ENCODE assay signal across 20 mouse cellular contexts in the genomic region with DNA sequence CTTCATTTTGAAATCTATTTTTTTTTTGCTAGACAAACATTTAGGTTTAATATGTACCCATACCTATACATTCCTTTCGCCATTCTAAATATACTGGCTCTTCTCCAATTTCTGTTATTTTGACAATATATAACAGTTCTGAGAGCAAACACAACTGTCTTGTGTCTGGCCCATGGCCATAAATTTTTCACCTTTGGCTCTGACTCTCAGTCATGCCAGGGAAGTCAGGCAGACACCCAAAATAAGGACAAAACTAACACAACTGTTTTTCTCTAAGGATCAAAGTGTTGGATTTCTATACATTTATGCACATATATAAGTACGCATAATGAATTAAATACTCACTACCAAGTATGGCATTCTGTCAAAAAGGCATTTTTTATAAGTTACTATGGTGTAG.
DNase-seq lines count a peak whose midpoint lies in the region; ATAC-seq and TF ChIP-seq lines count a peak whose summit lies in the region.
"Had no signal": no experiment of that assay in that cellular context is flagged by ENCODE, and none has a peak within 500 bp of the region (broad histone marks: within the 10 kb centered on the region; RNA-seq: fewer than 3 reads in every experiment).

No protein-coding gene starts in this region.

- H3K27ac ChIP-seq in heart, adult 2 months = peak overlapping the region; percentile 22
- no peak overlapping the region for H3K27ac ChIP-seq in heart, embryonic 11.5 days (ENCODE audit: low read depth, low read length)
- H3K27ac ChIP-seq: embryonic facial prominence, embryonic 12.5 days; forebrain, embryonic 15.5 days; heart, embryonic 10.5 days; heart, embryonic 15.5 days; hindbrain, embryonic 15.5 days had no signal

- no peak overlapping the region for H3K4me3 ChIP-seq in heart, adult 2 months
- H3K4me3 ChIP-seq in heart, embryonic 11.5 days (ENCODE audit: low read depth, low read length) = no peak overlapping the region
- H3K4me3 ChIP-seq: embryonic facial prominence, embryonic 12.5 days; forebrain, embryonic 15.5 days; heart, embryonic 10.5 days; heart, embryonic 15.5 days; hindbrain, embryonic 15.5 days had no signal

- no peak overlapping the region for H3K4me2 ChIP-seq in heart, embryonic 11.5 days
- H3K4me2 ChIP-seq: embryonic facial prominence, embryonic 12.5 days; forebrain, embryonic 15.5 days; heart, embryonic 15.5 days; hindbrain, embryonic 15.5 days had no signal

- DNase-seq in adrenal gland, postnatal 10 days = peak; percentile 38
- DNase-seq in adrenal gland, adult 18-20 months (ENCODE audit: low spot score in 2 of 2) = no peak
- DNase-seq in heart, adult 2 months = no peak
- peak; percentile 26 to 50 for DNase-seq in kidney, adult 8-10 months
- no peak for DNase-seq in kidney, postnatal 4 days
- peak; percentile 52 for DNase-seq in adipocyte (ENCODE audit: low spot score)
- DNase-seq in cerebellum, adult 9-11 months = no peak
- DNase-seq: B cell, adult 2 months; cerebellum, adult 11 months; cerebellum, adult 8-10 months; cerebellum, postnatal 25 days; gastrocnemius, postnatal 10 days had no signal

- peaks cover 2% of the 10 kb centered on the region; the same call in 1 of the 2 replicates for H3K4me1 ChIP-seq in heart, adult 2 months (ENCODE audit: control insufficient read depth, insufficient read depth, low read length)
- no peaks in the 10 kb centered on the region for H3K4me1 ChIP-seq in heart, embryonic 11.5 days (ENCODE audit: control insufficient read depth, insufficient read depth, low read length)
- H3K4me1 ChIP-seq: embryonic facial prominence, embryonic 12.5 days; forebrain, embryonic 15.5 days; heart, embryonic 10.5 days; heart, embryonic 15.5 days had no signal

- 90% methylated on average over 2 of the region's 2 CpGs for WGBS in heart, adult 2 months
- WGBS in heart, embryonic 11.5 days (ENCODE audit: insufficient replicate concordance) = 85% methylated on average over 2 of the region's 2 CpGs

- H3K79me2 ChIP-seq in heart, adult 2 months (replicated peaks; ENCODE audit: control insufficient read depth, insufficient read depth, low read length) = no peaks in the 10 kb centered on the region

- no peaks in the 10 kb centered on the region; the same call in 1 of the 2 replicates for H3K36me3 ChIP-seq in heart, adult 2 months (ENCODE audit: control insufficient read depth, insufficient read depth, low read length)
- H3K36me3 ChIP-seq in heart, embryonic 11.5 days (ENCODE audit: control insufficient read depth, insufficient read depth, low read length) = no peaks in the 10 kb centered on the region
- H3K36me3 ChIP-seq: embryonic facial prominence, embryonic 12.5 days; forebrain, embryonic 15.5 days; G1E; heart, embryonic 10.5 days; heart, embryonic 15.5 days; hindbrain, embryonic 15.5 days had no signal

- no peaks in the 10 kb centered on the region for H3K27me3 ChIP-seq in heart, adult 2 months (ENCODE audit: control insufficient read depth, insufficient read depth, low read length)
- no peaks in the 10 kb centered on the region for H3K27me3 ChIP-seq in heart, embryonic 11.5 days (ENCODE audit: control insufficient read depth, insufficient read depth, low read length)
- H3K27me3 ChIP-seq: embryonic facial prominence, embryonic 12.5 days; forebrain, embryonic 15.5 days; heart, embryonic 15.5 days; hindbrain, embryonic 15.5 days had no signal

- no peak for ATAC-seq in heart, embryonic 11.5 days (replicated peaks; ENCODE audit: insufficient number of reproducible peaks, low FRiP score, low TSS enrichment)
- ATAC-seq: CD4-positive, CD25-positive, alpha-beta regulatory T cell, adult 4 months; forebrain, embryonic 15.5 days had no signal

- no peak for TF ChIP-seq POLR2A in heart, adult 2 months (IDR thresholded peaks at IDR 0.05; ENCODE audit: insufficient read depth, low read depth, low read length)

- H3K9me3 ChIP-seq in heart, embryonic 11.5 days (replicated peaks; ENCODE audit: control insufficient read depth, low read length) = no peaks in the 10 kb centered on the region
- H3K9me3 ChIP-seq: embryonic facial prominence, embryonic 12.5 days; forebrain, embryonic 15.5 days; G1E; heart, embryonic 10.5 days; heart, embryonic 15.5 days; hindbrain, embryonic 15.5 days had no signal

- H3K9ac ChIP-seq in heart, adult 2 months (ENCODE audit: low read depth, low read length) = no peak overlapping the region
- H3K9ac ChIP-seq in heart, embryonic 11.5 days (ENCODE audit: low read depth, low read length) = no peak overlapping the region
- H3K9ac ChIP-seq: embryonic facial prominence, embryonic 12.5 days; forebrain, embryonic 15.5 days; heart, embryonic 15.5 days; hindbrain, embryonic 15.5 days had no signal

- no peak for TF ChIP-seq EP300 in heart, adult 2 months (IDR thresholded peaks at IDR 0.05; ENCODE audit: insufficient read depth, low read depth, low read length)

- intact Hi-C loops in heart, adult 2 months (cut with DNase I) = no loop called here

- TF ChIP-seq CTCF in heart, adult 2 months (IDR thresholded peaks at IDR 0.05) = no peak

Comparison
In these comparisons a context has a peak if more than half of its experiments do, and no peak if none do; other contexts are left out.
1. DNase-seq: peak in adrenal gland, postnatal 10 days (single experiment), kidney, adult 8-10 months (2 of 2) and adipocyte (single experiment); none in adrenal gland, adult 18-20 months (0 of 2), heart, adult 2 months (0 of 2), kidney, postnatal 4 days (0 of 2) and cerebellum, adult 9-11 months (single experiment).